8 mouse cellular contexts compared by ENCODE assay signal in the genomic region with DNA sequence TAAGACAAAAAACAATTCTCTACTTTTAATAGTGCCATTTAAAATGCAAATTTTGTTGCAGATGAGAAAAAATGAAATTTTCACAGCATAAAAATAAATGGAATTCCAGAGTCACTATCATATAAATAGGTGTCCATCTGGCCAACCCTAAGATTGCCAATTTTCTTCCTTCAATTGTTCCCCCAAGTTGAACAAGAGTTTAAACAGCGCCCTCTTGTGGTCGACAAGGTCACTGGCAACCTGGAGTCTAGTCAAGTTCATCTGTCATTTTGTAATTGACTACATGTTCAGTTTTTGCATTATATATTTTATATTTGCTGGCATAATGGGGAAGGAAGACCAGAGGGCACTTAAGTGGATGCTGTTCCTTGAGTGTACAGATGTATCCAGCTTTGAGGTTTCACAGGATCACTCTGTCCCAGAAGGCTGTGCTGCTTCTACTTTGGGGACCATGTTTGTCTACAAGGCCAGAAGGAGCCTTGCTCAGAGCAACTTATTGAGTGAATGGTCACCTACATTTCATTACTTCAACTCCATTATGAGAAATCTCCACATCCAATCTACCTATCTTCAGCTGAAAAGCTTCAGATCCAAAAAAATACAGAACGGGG. TPM values are rescaled to one million over a fixed set of nuclear protein-coding genes. Genes with fewer than 3 reads are reported as not detected.
DNase-seq lines count a peak whose midpoint lies in the region.

No protein-coding gene starts in this region.

- intact Hi-C loops in heart, postnatal 36 days (cut with DNase I), result loop anchor here (1.0 to 5.0 kb wide), 3 partner anchors 233 to 358 kb away; partner anchors contain the start of genes Aadat and Mfap3l
- intact Hi-C loops in left cerebral cortex, postnatal 14 days (cut with DNase I), result loop anchor here (1.0 to 5.0 kb wide), 4 partner anchors 93 to 361 kb away; partner anchors contain the start of genes Aadat and Mfap3l

- DNase-seq in ovary, adult 18-20 months (ENCODE audit: low spot score), result peak; percentile 13
- no peak for DNase-seq in ovary, postnatal 10 days (ENCODE audit: low spot score)
- DNase-seq in adrenal gland, adult 2 months, result peak; percentile 47
- DNase-seq in embryo, embryonic 10.5 days (ENCODE audit: low spot score), result peak; percentile 87
- peak; percentile 59 to 66 for DNase-seq in heart, postnatal 36 days
- peak; percentile 82 to 84 for DNase-seq in left cerebral cortex, postnatal 14 days (ENCODE audit: low spot score in 2 of 2)
- DNase-seq in naive thymus-derived CD4-positive, alpha-beta T cell, adult 2 months (ENCODE audit: low read depth), result peak; percentile 61
- DNase-seq in testis, postnatal 14 days (ENCODE audit: low spot score), result peak; percentile 39

RNA-seq across cellular contexts. Expression of gene Hpf1, which starts 24.6 kb away (rescaled TPM):
- 10 to 100 TPM; 19.5 to 32.3 TPM for total RNA-seq in adrenal gland, adult 2 months (2021)
- polyA plus RNA-seq in adrenal gland, adult 2 months (2012; rRNA removed), result 0.88 and 0.95 TPM in 2 replicates
- total RNA-seq in heart, postnatal 36 days (2021), result 10 to 100 TPM; 15.3 to 17.0 TPM
- 10 to 100 TPM; 43.0 to 43.9 TPM for total RNA-seq in left cerebral cortex, postnatal 14 days (2021)
